Mouse (Mus musculus): ENCODE measurements around the gene Pla2g5. TPM values are rescaled to one million over a fixed set of nuclear protein-coding genes. Genes with fewer than 3 reads are reported as not detected.
"Not testable (repeated sequence)": the region's sequence is repeated elsewhere in the genome, so short reads cannot be mapped to it uniquely, and the experiment has no call there.

Pla2g5 gene
- total and polyA plus RNA-seq, 2 experiments from 2014 or later, result 6.2 to 9.2 TPM

DNA sequence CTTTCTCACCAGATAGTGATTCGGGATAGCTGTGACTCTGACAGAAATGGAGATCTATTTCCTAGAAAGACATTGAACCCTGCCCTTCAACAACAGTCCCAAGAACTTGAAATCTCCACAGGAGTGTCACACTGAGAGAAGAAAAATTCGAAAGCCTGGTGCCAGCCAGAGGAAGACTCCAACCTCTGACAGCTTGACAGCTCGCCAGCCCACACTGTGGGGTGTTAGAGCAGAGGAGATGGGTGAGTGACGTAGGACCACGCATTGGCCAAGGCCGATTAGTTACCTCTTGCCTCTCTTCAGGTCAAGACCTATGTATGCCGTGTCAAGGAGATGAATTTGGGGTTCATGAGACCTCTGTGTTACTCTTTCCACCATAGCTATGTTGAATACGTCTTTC lies 22.6 kb downstream of the Pla2g5 start:
- ATAC-seq (ENCODE audit: insufficient read depth, low read depth), result no peak
- H3K9ac ChIP-seq (replicated peaks; ENCODE audit: low read depth, low read length), result no peak overlapping the region
- TF ChIP-seq CTCF (IDR thresholded peaks at IDR 0.05; ENCODE audit: low read depth), result no peak
- no peak for TF ChIP-seq EP300 (IDR thresholded peaks at IDR 0.05; ENCODE audit: low read depth)
- no peak for DNase-seq (ENCODE audit: low spot score)
- H3K36me3 ChIP-seq (replicated peaks; ENCODE audit: control insufficient read depth, insufficient read depth, low read length), result no peaks in the 10 kb centered on the region
- peaks cover 26% of the 10 kb centered on the region; the same call in 1 of the 2 replicates for H3K9me3 ChIP-seq (replicated peaks; ENCODE audit: control insufficient read depth, low read length)
- H3K4me3 ChIP-seq (ENCODE audit: low read depth, low read length), result no peak overlapping the region
- H3K27ac ChIP-seq (ENCODE audit: low read depth), result no peak overlapping the region
- H3K4me2 ChIP-seq (ENCODE audit: low read depth, low read length), result no peak overlapping the region
- H3K27me3 ChIP-seq (ENCODE audit: control insufficient read depth, insufficient read depth, low read length), result 0 out of 2 replicates have a peak, but pooled peaks cover 1% of the 10 kb centered on the region
- H3K4me1 ChIP-seq (ENCODE audit: control insufficient read depth, insufficient read depth), result no peaks in the 10 kb centered on the region
- 81% methylated on average over 8 of the region's 8 CpGs for WGBS

DNA sequence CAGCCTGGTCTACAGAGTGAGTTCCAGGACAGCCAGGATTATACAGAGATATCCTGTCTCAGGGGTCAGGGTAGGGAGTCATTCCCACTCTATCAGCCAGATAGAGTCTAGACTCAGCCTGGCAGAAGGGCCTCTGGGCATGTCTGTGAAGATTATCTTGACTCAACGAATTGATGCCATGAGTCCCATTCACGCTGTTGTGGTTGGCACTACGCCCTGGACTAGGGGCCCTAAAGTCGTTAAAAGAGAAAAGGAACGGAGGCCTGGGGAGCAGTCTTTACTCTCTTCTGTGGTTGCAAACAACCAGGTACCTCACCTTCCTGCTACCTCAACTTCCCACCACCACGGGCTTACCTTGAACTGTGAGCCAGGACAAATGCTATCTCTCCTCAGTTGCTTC lies 23.5 kb downstream of the Pla2g5 start:
- TF ChIP-seq EP300 (IDR thresholded peaks at IDR 0.05; ENCODE audit: low read depth), result no peak
- TF ChIP-seq CTCF (IDR thresholded peaks at IDR 0.05; ENCODE audit: low read depth), result no peak
- 66% methylated on average over 6 of the region's 6 CpGs for WGBS

DNA sequence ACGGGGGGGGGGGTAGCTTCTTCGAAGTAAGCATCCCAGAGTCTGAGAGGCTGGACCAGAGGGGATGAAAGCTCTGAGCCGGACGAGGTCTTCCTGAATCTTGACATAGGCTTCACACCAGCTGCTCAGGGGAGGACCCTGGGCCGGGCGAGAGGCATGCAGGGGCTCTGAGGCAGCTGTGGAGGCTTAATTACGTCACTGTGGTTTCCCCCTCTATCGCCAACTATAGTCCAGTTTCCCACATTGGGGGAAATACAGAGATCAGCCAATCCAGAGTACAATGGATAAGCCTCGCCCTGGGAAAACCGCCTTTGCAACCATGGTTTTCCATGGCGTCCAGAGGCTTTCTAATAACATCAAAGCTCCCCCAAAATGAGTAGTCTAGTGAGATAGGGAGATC lies 36.1 kb downstream of the Pla2g5 start:
- H3K36me3 ChIP-seq (replicated peaks; ENCODE audit: control insufficient read depth, insufficient read depth, low read length), result no peaks in the 10 kb centered on the region
- peaks cover 5% of the 10 kb centered on the region; the same call in 1 of the 2 replicates for H3K9me3 ChIP-seq (replicated peaks; ENCODE audit: control insufficient read depth, low read length)
- TF ChIP-seq CTCF (IDR thresholded peaks at IDR 0.05; ENCODE audit: low read depth), result no peak
- TF ChIP-seq EP300 (IDR thresholded peaks at IDR 0.05; ENCODE audit: low read depth), result no peak
- H3K27me3 ChIP-seq (ENCODE audit: control insufficient read depth, insufficient read depth, low read length), result peaks cover 64% of the 10 kb centered on the region
- ATAC-seq (ENCODE audit: insufficient read depth, low read depth) (no peak), DNase-seq (ENCODE audit: low spot score) (no peak)
- peaks cover 6% of the 10 kb centered on the region; the same call in 1 of the 2 replicates for H3K4me1 ChIP-seq (ENCODE audit: control insufficient read depth, insufficient read depth)
- no peak overlapping the region for H3K27ac ChIP-seq (ENCODE audit: low read depth)
- no peak overlapping the region for H3K4me3 ChIP-seq (ENCODE audit: low read depth, low read length)
- no peak overlapping the region for H3K4me2 ChIP-seq (ENCODE audit: low read depth, low read length)
- WGBS, result 43% methylated on average over 11 of the region's 11 CpGs
- H3K9ac ChIP-seq (replicated peaks; ENCODE audit: low read depth, low read length), result no peak overlapping the region

More for the DNA sequence above, 23.5 kb downstream of the Pla2g5 start:
- Histone ChIP-seq H3K27me3 (ENCODE audit: control insufficient read depth, insufficient read depth, low read length) (0 out of 2 replicates have a peak, but pooled peaks cover 4% of the 10 kb centered on the region), H3K9me3 (replicated peaks; ENCODE audit: control insufficient read depth, low read length) (peaks cover 18% of the 10 kb centered on the region; the same call in 1 of the 2 replicates), H3K4me1 (ENCODE audit: control insufficient read depth, insufficient read depth) (no peaks in the 10 kb centered on the region), H3K36me3 (replicated peaks; ENCODE audit: control insufficient read depth, insufficient read depth, low read length) (no peaks in the 10 kb centered on the region), H3K27ac (ENCODE audit: low read depth) (no peak overlapping the region), H3K9ac (replicated peaks; ENCODE audit: low read depth, low read length) (no peak overlapping the region), H3K4me2 (ENCODE audit: low read depth, low read length) (no peak overlapping the region), H3K4me3 (ENCODE audit: low read depth, low read length) (no peak overlapping the region)
- ATAC-seq (ENCODE audit: insufficient read depth, low read depth) (no peak), DNase-seq (ENCODE audit: low spot score) (no peak)

DNA sequence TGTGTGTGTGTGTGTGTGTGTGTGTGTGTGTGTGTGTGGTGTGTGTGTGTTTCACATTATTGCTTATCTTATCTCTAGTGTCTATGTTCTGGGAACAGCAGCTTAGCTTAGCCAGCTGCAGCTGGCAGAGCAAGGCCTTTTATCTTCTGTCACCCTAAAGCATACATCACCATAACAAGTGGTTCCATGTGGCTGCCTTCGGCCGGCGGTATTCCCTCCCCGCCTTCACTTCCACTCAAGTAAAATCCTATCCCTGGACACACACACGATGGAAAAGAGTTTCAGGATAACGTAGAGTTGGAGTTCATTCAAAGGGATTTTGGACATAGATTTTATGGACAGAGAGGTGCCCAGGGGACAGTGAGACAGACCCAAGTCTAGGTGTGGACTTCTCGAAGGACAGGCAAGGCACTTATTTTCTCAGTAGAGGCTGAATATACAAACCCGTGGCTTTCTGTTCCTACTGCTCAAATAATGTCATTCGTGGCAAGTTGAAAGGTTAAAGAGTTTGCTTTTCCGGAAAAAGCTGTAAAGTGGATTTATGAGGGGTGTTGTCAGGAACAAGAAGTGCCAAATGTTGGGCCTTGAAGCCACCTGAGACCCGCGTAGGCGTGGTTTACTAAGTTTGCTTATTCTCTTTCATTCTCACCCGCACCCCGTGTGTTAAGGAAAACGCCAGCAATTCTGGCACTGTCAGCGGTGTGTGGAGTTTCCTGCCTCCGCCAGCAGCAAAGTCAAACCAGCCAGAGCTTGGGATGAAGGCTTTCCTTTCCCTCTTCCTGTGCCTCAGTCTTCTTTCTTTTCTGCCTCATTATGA lies 37.3 kb downstream of the Pla2g5 start:
- H3K27ac ChIP-seq (ENCODE audit: low read depth), result no peak overlapping the region
- H3K4me1 ChIP-seq (ENCODE audit: control insufficient read depth, insufficient read depth), result peaks cover 6% of the 10 kb centered on the region; the same call in 1 of the 2 replicates
- no peaks in the 10 kb centered on the region for H3K36me3 ChIP-seq (replicated peaks; ENCODE audit: control insufficient read depth, insufficient read depth, low read length)
- no peak overlapping the region for H3K4me2 ChIP-seq (ENCODE audit: low read depth, low read length)
- peak; percentile 64 for DNase-seq (ENCODE audit: low spot score)
- TF ChIP-seq CTCF (IDR thresholded peaks at IDR 0.05; ENCODE audit: low read depth), result no peak
- TF ChIP-seq EP300 (IDR thresholded peaks at IDR 0.05; ENCODE audit: low read depth), result no peak
- H3K9ac ChIP-seq (replicated peaks; ENCODE audit: low read depth, low read length), result no peak overlapping the region
- 28% methylated on average over 18 of the region's 18 CpGs for WGBS
- no peak overlapping the region for H3K4me3 ChIP-seq (ENCODE audit: low read depth, low read length)
- peak; percentile 64 for ATAC-seq (ENCODE audit: insufficient read depth, low read depth)
- H3K9me3 ChIP-seq (replicated peaks; ENCODE audit: control insufficient read depth, low read length), result peaks cover 5% of the 10 kb centered on the region; the same call in 1 of the 2 replicates
- peaks cover 56% of the 10 kb centered on the region for H3K27me3 ChIP-seq (ENCODE audit: control insufficient read depth, insufficient read depth, low read length)

DNA sequence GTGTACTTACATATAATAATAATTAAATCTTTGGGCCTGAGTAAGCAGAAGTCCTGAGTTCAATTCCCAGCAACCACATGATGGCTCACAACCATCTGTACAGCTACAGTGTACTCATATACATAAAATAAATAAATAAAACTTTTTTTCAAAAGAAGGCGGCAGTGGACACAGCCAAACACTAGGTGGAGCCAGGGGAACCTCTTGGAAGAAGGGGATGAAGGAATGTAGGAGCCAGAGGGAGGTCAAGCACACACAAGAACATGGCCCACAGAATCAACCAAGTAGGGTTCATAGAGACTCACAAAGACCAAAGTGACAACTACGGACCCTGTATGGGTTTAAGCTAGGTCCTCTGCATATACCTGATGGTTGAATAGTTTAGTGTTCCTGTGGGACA lies 38.6 kb downstream of the Pla2g5 start:
- Histone ChIP-seq H3K27ac (ENCODE audit: low read depth) (no peak overlapping the region), H3K27me3 (ENCODE audit: control insufficient read depth, insufficient read depth, low read length) (peaks cover 57% of the 10 kb centered on the region), H3K4me1 (ENCODE audit: control insufficient read depth, insufficient read depth) (peaks cover 6% of the 10 kb centered on the region; the same call in 1 of the 2 replicates), H3K4me2 (ENCODE audit: low read depth, low read length) (no peak overlapping the region), H3K9me3 (replicated peaks; ENCODE audit: control insufficient read depth, low read length) (peaks cover 5% of the 10 kb centered on the region; the same call in 1 of the 2 replicates), H3K36me3 (replicated peaks; ENCODE audit: control insufficient read depth, insufficient read depth, low read length) (no peaks in the 10 kb centered on the region), H3K9ac (replicated peaks; ENCODE audit: low read depth, low read length) (no peak overlapping the region), H3K4me3 (ENCODE audit: low read depth, low read length) (no peak overlapping the region)
- 86% methylated on average over 2 of the region's 2 CpGs for WGBS
- DNase-seq (ENCODE audit: low spot score) (no peak), ATAC-seq (ENCODE audit: insufficient read depth, low read depth) (no peak)
- TF ChIP-seq CTCF (IDR thresholded peaks at IDR 0.05; ENCODE audit: low read depth), result 0 out of 2 replicates have a peak, but pooled peaks have one; percentile 14
- TF ChIP-seq EP300 (IDR thresholded peaks at IDR 0.05; ENCODE audit: low read depth), result no peak

DNA sequence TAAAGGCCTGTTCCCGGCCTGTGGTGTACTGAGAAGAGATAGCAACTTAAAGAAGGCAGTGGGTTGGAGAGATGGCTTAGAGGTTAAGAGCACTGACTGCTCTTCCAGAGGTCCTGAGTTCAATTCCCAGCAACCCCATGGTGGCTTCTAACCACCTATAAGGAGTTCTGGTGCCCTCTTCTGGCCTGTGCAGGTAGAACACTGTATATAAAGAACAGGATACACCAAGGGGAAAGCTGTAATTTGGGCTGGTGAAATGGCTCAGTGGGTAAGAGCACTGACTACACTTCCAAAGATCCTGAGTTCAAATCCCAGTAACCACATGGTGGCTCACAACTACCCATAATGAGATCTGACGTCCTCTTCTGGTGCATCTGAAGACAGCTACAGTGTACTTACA lies 39.1 kb downstream of the Pla2g5 start:
- H3K4me1 ChIP-seq (ENCODE audit: control insufficient read depth, insufficient read depth); H3K9ac ChIP-seq (replicated peaks; ENCODE audit: low read depth, low read length); ATAC-seq (ENCODE audit: insufficient read depth, low read depth); H3K4me3 ChIP-seq (ENCODE audit: low read depth, low read length); H3K9me3 ChIP-seq (replicated peaks; ENCODE audit: control insufficient read depth, low read length); H3K27ac ChIP-seq (ENCODE audit: low read depth); H3K4me2 ChIP-seq (ENCODE audit: low read depth, low read length); DNase-seq (ENCODE audit: low spot score); H3K36me3 ChIP-seq (replicated peaks; ENCODE audit: control insufficient read depth, insufficient read depth, low read length): not testable (repeated sequence)
- WGBS, result 59% methylated on average over 2 of the region's 2 CpGs
- peaks cover 52% of the 10 kb centered on the region for H3K27me3 ChIP-seq (ENCODE audit: control insufficient read depth, insufficient read depth, low read length)
